Mouse (Mus musculus) bone marrow, adult 2 months (tissue): ENCODE results near the gene Grik1.

Source experiments
- CTCF ChIP-seq: fragments of 200-500 bp; IDR thresholded peaks from 2 replicates; pipeline ENCODE4 v1.5.1; 2011; ENCODE audit warnings: low read length, control low read depth; ENCODE audit not compliant: control insufficient read depth, insufficient read depth
- POLR2A ChIP-seq: fragments of 200-500 bp; IDR thresholded peaks from 2 replicates; pipeline ENCODE4 v1.6.1; 2011; ENCODE audit warnings: low read depth, mild to moderate bottlenecking, control low read depth, low read length, borderline replicate concordance; ENCODE audit not compliant: control insufficient read depth

- TF ChIP-seq CTCF (no peak), POLR2A (no peak)
Observed at GRCm38 (mm10) chr16:87911201-87911600, 378.9 kb downstream of the Grik1 start.
